Mouse (Mus musculus): ENCODE measurements around the gene Nf2.
"Not testable (repeated sequence)": the region's sequence is repeated elsewhere in the genome, so short reads cannot be mapped to it uniquely, and the experiment has no call there.

Nf2 gene

GRCm38 (mm10) chr11:4836755-4837154, 12.6 kb downstream of the Nf2 start:
- peak; percentile 93 for DNase-seq

- DNase-seq = no peak
Measured at GRCm38 (mm10) chr11:4835436-4835835, 13.9 kb downstream of the Nf2 start.

- no peak for DNase-seq
Measured at GRCm38 (mm10) chr11:4833295-4833939, 15.9 kb downstream of the Nf2 start.

GRCm38 (mm10) chr11:4831066-4831465, 18.3 kb downstream of the Nf2 start:
- no peak for DNase-seq

GRCm38 (mm10) chr11:4827916-4828315, 21.4 kb downstream of the Nf2 start:
- no peak for DNase-seq

- DNase-seq = no peak
Measured at GRCm38 (mm10) chr11:4827340-4827739, 22.0 kb downstream of the Nf2 start.

GRCm38 (mm10) chr11:4826152-4826778, 23.1 kb downstream of the Nf2 start:
- no peak for DNase-seq

- no peak for DNase-seq
Measured at GRCm38 (mm10) chr11:4823655-4824312, 25.6 kb downstream of the Nf2 start.

GRCm38 (mm10) chr11:4822446-4822842, 26.9 kb downstream of the Nf2 start:
- DNase-seq = not testable (repeated sequence)

GRCm38 (mm10) chr11:4821492-4822445, 27.6 kb downstream of the Nf2 start:
- no peak for DNase-seq

- no peak for DNase-seq
Measured at GRCm38 (mm10) chr11:4814507-4815450, 34.6 kb downstream of the Nf2 start.

GRCm38 (mm10) chr11:4808311-4808710, 41.0 kb downstream of the Nf2 start:
- no peak for DNase-seq

- DNase-seq = no peak
Measured at GRCm38 (mm10) chr11:4806031-4806715, 43.2 kb downstream of the Nf2 start.

GRCm38 (mm10) chr11:4804921-4805562, 44.3 kb downstream of the Nf2 start:
- DNase-seq = no peak

- DNase-seq = peak; percentile 92
Measured at GRCm38 (mm10) chr11:4803951-4804350, 45.4 kb downstream of the Nf2 start.

GRCm38 (mm10) chr11:4803426-4803825, 45.9 kb downstream of the Nf2 start:
- no peak for DNase-seq

GRCm38 (mm10) chr11:4803008-4803407, 46.3 kb downstream of the Nf2 start:
- peak; percentile 97 for DNase-seq

- not testable (repeated sequence) for DNase-seq
Measured at GRCm38 (mm10) chr11:4802401-4802800, 46.9 kb downstream of the Nf2 start.

- no peak for DNase-seq
Measured at GRCm38 (mm10) chr11:4800654-4801053, 48.7 kb downstream of the Nf2 start.

GRCm38 (mm10) chr11:4793006-4793405, 56.3 kb downstream of the Nf2 start:
- no peak for DNase-seq

- no peak for DNase-seq
Measured at GRCm38 (mm10) chr11:4791549-4791948, 57.8 kb downstream of the Nf2 start.

All from heart, adult 11 months (tissue).